In the genomic region with DNA sequence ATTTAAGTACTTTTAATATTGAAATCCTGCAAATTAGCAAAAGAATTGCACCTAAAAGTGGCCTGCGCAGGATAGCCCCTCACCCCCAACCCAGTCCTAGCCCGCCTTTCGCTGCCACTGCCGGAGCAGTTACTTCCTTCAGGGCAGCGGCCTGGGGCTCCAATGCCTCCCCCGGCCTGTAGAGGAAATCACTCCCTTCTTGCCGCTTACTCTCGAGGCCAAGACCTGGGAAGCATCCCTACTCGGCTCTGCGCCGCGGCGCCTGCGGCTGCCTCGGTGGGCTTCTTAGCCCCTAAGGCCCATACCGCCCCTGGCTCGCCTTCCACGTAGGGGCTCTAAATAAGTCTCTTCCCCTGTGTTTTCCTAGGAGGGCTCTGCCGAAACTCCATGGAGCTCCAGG, we compare ENCODE assay signal across 8 mouse cellular contexts. TPM values are rescaled to one million over a fixed set of nuclear protein-coding genes. Genes with fewer than 3 reads are reported as not detected.
DNase-seq lines count a peak whose midpoint lies in the region; ATAC-seq and TF ChIP-seq lines count a peak whose summit lies in the region.

No protein-coding gene starts in this region.

- peak overlapping the region; percentile 91 for H3K27ac ChIP-seq in left cerebral cortex, adult 2 months
- H3K27ac ChIP-seq in heart, embryonic 16.5 days (ENCODE audit: low read length), result peak overlapping the region; percentile 99
- no peak overlapping the region for H3K27ac ChIP-seq in liver, embryonic 11.5 days (ENCODE audit: low read depth, low read length)

- H3K9me3 ChIP-seq in heart, embryonic 16.5 days (replicated peaks; ENCODE audit: control insufficient read depth, low read length), result no peaks in the 10 kb centered on the region
- no peaks in the 10 kb centered on the region for H3K9me3 ChIP-seq in liver, embryonic 11.5 days (ENCODE audit: control insufficient read depth, low read length)

- peak overlapping the region; percentile 90 for H3K4me2 ChIP-seq in heart, embryonic 16.5 days (ENCODE audit: low read depth, low read length)
- peak overlapping the region; percentile 81 for H3K4me2 ChIP-seq in liver, embryonic 11.5 days

- no peak for ATAC-seq in heart, embryonic 16.5 days (replicated peaks; ENCODE audit: extremely low read depth, insufficient read depth, low FRiP score)
- no peak for ATAC-seq in liver, embryonic 11.5 days (replicated peaks; ENCODE audit: low FRiP score)

- H3K27me3 ChIP-seq in heart, embryonic 16.5 days (ENCODE audit: control insufficient read depth, insufficient read depth, low read length), result no peaks in the 10 kb centered on the region
- H3K27me3 ChIP-seq in liver, embryonic 11.5 days (replicated peaks; ENCODE audit: control insufficient read depth, insufficient read depth, low read length), result peaks cover 57% of the 10 kb centered on the region

- WGBS in heart, embryonic 16.5 days, result 38% methylated on average over 19 of the region's 19 CpGs
- 7% methylated on average over 19 of the region's 19 CpGs for WGBS in liver, embryonic 11.5 days

- peak in 1 of 2 experiments; percentile 34 for DNase-seq in left cerebral cortex, adult 2 months (ENCODE audit: extremely low spot score in 1 of 2, low spot score in 2 of 2)
- DNase-seq in left cerebral cortex, adult 18-20 months (ENCODE audit: low spot score in 2 of 2), result no peak
- DNase-seq in liver, embryonic 11.5 days (ENCODE audit: low spot score), result peak; percentile 40
- peak; percentile 59 for DNase-seq in retina, embryonic 14.5 days (ENCODE audit: low spot score)
- no peak for DNase-seq in thymus, adult 18-20 months
- DNase-seq in urinary bladder, adult 2 months (ENCODE audit: low spot score), result no peak
- DNase-seq in frontal cortex, adult 2 months (ENCODE audit: extremely low spot score in 1 of 2, low spot score in 1 of 2), result no peak

- peaks cover 32% of the 10 kb centered on the region for H3K4me1 ChIP-seq in heart, embryonic 16.5 days (ENCODE audit: control insufficient read depth, insufficient read depth, low read length)
- H3K4me1 ChIP-seq in liver, embryonic 11.5 days (replicated peaks; ENCODE audit: control insufficient read depth, insufficient read depth, low read length), result no peaks in the 10 kb centered on the region; the same call in 1 of the 2 replicates

- 0 out of 2 replicates have a peak, but pooled peaks cover 2% of the 10 kb centered on the region for H3K36me3 ChIP-seq in heart, embryonic 16.5 days (ENCODE audit: control insufficient read depth, insufficient read depth)
- no peaks in the 10 kb centered on the region for H3K36me3 ChIP-seq in liver, embryonic 11.5 days (ENCODE audit: control insufficient read depth, insufficient read depth, low read length)

- no peak for TF ChIP-seq CTCF in left cerebral cortex, adult 2 months (IDR thresholded peaks at IDR 0.05)

- peak overlapping the region; percentile 74 for H3K4me3 ChIP-seq in left cerebral cortex, adult 2 months
- peak overlapping the region; percentile 76 for H3K4me3 ChIP-seq in heart, embryonic 16.5 days (ENCODE audit: low read length)
- H3K4me3 ChIP-seq in liver, embryonic 11.5 days (ENCODE audit: low read depth, low read length), result peak overlapping the region; percentile 63

- intact Hi-C loops in left cerebral cortex, adult 2 months (cut with DNase I), result no loop called here

- H3K9ac ChIP-seq in heart, embryonic 16.5 days (ENCODE audit: low read length), result peak overlapping the region; percentile 76
- H3K9ac ChIP-seq in liver, embryonic 11.5 days (ENCODE audit: low read depth, low read length), result peak overlapping the region; percentile 79; the same call in 1 of the 2 replicates

RNA-seq across cellular contexts. Expression of gene Meis2, which starts 5.4 kb away (rescaled TPM):
- total RNA-seq in left cerebral cortex, adult 2 months (2021), result 100 to 1,000 TPM; 110 to 116 TPM
- 100 to 1,000 TPM; 109 to 117 TPM for total RNA-seq in left cerebral cortex, adult 18-20 months (2021)
- 22.1 and 22.6 TPM in 2 replicates for polyA plus RNA-seq in heart, embryonic 16.5 days (2015; fragmentation: Nextera tagmentation; extraction: Ambion mirVana)
- 18.0 and 20.0 TPM in 2 replicates for polyA plus RNA-seq in liver, embryonic 11.5 days (2014; fragmentation: Nextera tagmentation; extraction: Ambion mirVana)
- 40.7 and 60.6 TPM in 2 replicates for polyA plus RNA-seq in urinary bladder, adult 2 months (2012; rRNA removed)
- 372 and 452 TPM in 2 replicates for polyA plus RNA-seq in frontal cortex, adult 2 months (2012; rRNA removed)

Comparison
In these comparisons a context has a peak if more than half of its experiments do, and no peak if none do; other contexts are left out.
1. DNase-seq: peak in liver, embryonic 11.5 days (single experiment) and retina, embryonic 14.5 days (single experiment); none in left cerebral cortex, adult 18-20 months (0 of 2), thymus, adult 18-20 months (0 of 2), urinary bladder, adult 2 months (single experiment) and frontal cortex, adult 2 months (0 of 2).
2. Peak in every context shown above with its lines, with median percentiles within 50 percentile points of each other: H3K4me3 ChIP-seq.